Mouse (Mus musculus) forebrain, embryonic 13.5 days (tissue): ENCODE measurements around the gene Mgat2. TPM values are rescaled to one million over a fixed set of nuclear protein-coding genes. Genes with fewer than 3 reads are reported as not detected.

ENCODE experiments used
- ATAC-seq: fragments of 200-750 bp; cut with Nextera tagmentation; 2 replicates; pipeline ENCODE4 v1.8.0; 2017
- H3K27ac ChIP-seq: fragments of 300-500 bp; sonication (generic); 2 replicates; pipeline ENCODE4 v1.5.1; 2015; ENCODE audit warnings: inconsistent platforms, mild to moderate bottlenecking, moderate library complexity
- H3K27me3 ChIP-seq: fragments of 300-500 bp; sonication (generic); 2 replicates; pipeline ENCODE4 v1.6.1; 2015; ENCODE audit warnings: mild to moderate bottlenecking, inconsistent platforms
- H3K36me3 ChIP-seq: fragments of 300-500 bp; sonication (generic); 2 replicates; pipeline ENCODE4 v1.6.1; 2015; ENCODE audit warnings: mild to moderate bottlenecking, inconsistent platforms; ENCODE audit not compliant: poor library complexity, severe bottlenecking
- H3K4me1 ChIP-seq: fragments of 300-500 bp; sonication (generic); 2 replicates; pipeline ENCODE4 v1.6.1; 2015; ENCODE audit warnings: inconsistent platforms
- H3K4me2 ChIP-seq: fragments of 300-500 bp; sonication (generic); 2 replicates; pipeline ENCODE4 v1.6.1; 2015; ENCODE audit warnings: inconsistent platforms, mild to moderate bottlenecking, moderate library complexity
- H3K4me3 ChIP-seq: fragments of 300-500 bp; sonication (generic); 2 replicates; pipeline ENCODE4 v1.5.1; 2015; ENCODE audit warnings: mild to moderate bottlenecking, inconsistent platforms
- H3K9ac ChIP-seq: fragments of 300-500 bp; sonication (generic); 2 replicates; pipeline ENCODE4 v1.6.1; 2015; ENCODE audit warnings: mild to moderate bottlenecking, inconsistent platforms
- H3K9me3 ChIP-seq: fragments of 300-500 bp; sonication (generic); replicated peaks from 2 replicates; pipeline ENCODE4 v1.6.1; 2016; ENCODE audit warnings: inconsistent platforms
- WGBS: fragments of 180-500 bp; shearing (Covaris S2); methylation state at CpG from one replicate; pipeline ENCODE4 v1.1.7; 2015; 5-methylcytosine and 5-hydroxymethylcytosine counted together
- polyA plus RNA-seq: library from polyadenylated mRNA; unstranded; fragments of >200 nt; fragmentation: Nextera tagmentation; extraction: Ambion mirVana; gene quantifications from 2 replicates; pipeline ENCODE4 v1.2.1, GENCODE M21; 2015

Mgat2 gene
- polyA plus RNA-seq, 1 experiment from 2014 or later = 29.3 TPM

GRCm38 (mm10) chr12:69204052-69204833 is 20.3 kb downstream of the Mgat2 start, which contains the start of gene Gm49384:
Gene Gm49384, minus strand, starts transcription at chr12:69204267.
- no peaks in the 10 kb centered on the region for H3K9me3 ChIP-seq
- no peak within 1 kb of the TSS for H3K4me2 ChIP-seq
- H3K27me3 ChIP-seq = no peaks in the 10 kb centered on the region
- H3K4me1 ChIP-seq = peaks cover 3% of the 10 kb centered on the region; the same call in 1 of the 2 replicates
- ATAC-seq = peak; percentile 61; the same call in 1 of the 2 replicates
- no peak within 1 kb of the TSS for H3K9ac ChIP-seq
- no peak within 1 kb of the TSS for H3K4me3 ChIP-seq
- peaks cover 46% of the 10 kb centered on the region for H3K36me3 ChIP-seq
- H3K27ac ChIP-seq = no peak within 1 kb of the TSS
- 77% methylated on average over 16 of the region's 16 CpGs for WGBS

GRCm38 (mm10) chr12:69207396-69207795 is 23.4 kb downstream of the Mgat2 start:
- no peak overlapping the region for H3K9ac ChIP-seq
- 91% methylated on average over 8 of the region's 8 CpGs for WGBS
- H3K4me3 ChIP-seq = no peak overlapping the region
- no peak overlapping the region for H3K27ac ChIP-seq
- no peak for ATAC-seq
- no peaks in the 10 kb centered on the region for H3K9me3 ChIP-seq
- H3K27me3 ChIP-seq = no peaks in the 10 kb centered on the region
- H3K4me1 ChIP-seq = no peaks in the 10 kb centered on the region
- no peak overlapping the region for H3K4me2 ChIP-seq
- peaks cover 34% of the 10 kb centered on the region for H3K36me3 ChIP-seq

DNA sequence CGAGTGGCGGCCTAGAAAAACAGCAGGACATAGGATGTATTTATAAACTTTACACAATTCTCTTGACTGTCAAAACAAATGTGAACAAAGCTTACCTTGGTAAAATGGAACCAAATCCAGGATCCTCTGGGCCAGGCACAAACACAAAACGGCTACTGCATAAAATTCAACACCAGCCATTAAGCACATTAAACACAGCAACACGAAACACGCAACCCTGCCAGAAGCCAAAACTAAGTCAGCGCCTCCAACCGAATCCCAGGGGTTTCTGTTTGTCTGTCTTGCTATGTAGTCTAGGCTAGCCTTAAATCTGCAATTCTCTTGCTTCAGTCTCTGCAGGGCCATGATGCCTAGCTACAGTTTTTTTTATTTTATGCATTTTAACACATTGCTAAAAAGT is 24.0 kb downstream of the Mgat2 start:
- WGBS = 94% methylated on average over 7 of the region's 7 CpGs
- no peak for ATAC-seq
- no peak overlapping the region for H3K9ac ChIP-seq
- no peak overlapping the region for H3K27ac ChIP-seq
- H3K36me3 ChIP-seq = peaks cover 32% of the 10 kb centered on the region
- H3K4me1 ChIP-seq = no peaks in the 10 kb centered on the region
- no peaks in the 10 kb centered on the region for H3K9me3 ChIP-seq
- H3K4me3 ChIP-seq = no peak overlapping the region
- no peaks in the 10 kb centered on the region for H3K27me3 ChIP-seq
- H3K4me2 ChIP-seq = no peak overlapping the region

GRCm38 (mm10) chr12:69208520-69208919 is 24.6 kb downstream of the Mgat2 start:
- Histone ChIP-seq H3K9ac (no peak overlapping the region), H3K27ac (no peak overlapping the region), H3K9me3 (no peaks in the 10 kb centered on the region), H3K4me2 (no peak overlapping the region), H3K4me3 (no peak overlapping the region), H3K27me3 (no peaks in the 10 kb centered on the region), H3K4me1 (no peaks in the 10 kb centered on the region), H3K36me3 (peaks cover 34% of the 10 kb centered on the region; the same call in 1 of the 2 replicates)
- WGBS = 90% methylated on average over 2 of the region's 2 CpGs
- ATAC-seq = no peak

GRCm38 (mm10) chr12:69210056-69210979 is 26.4 kb downstream of the Mgat2 start:
- Histone ChIP-seq H3K4me1 (no peaks in the 10 kb centered on the region), H3K4me3 (no peak overlapping the region), H3K9ac (no peak overlapping the region), H3K27me3 (no peaks in the 10 kb centered on the region), H3K9me3 (no peaks in the 10 kb centered on the region), H3K4me2 (no peak overlapping the region), H3K27ac (no peak overlapping the region), H3K36me3 (peaks cover 46% of the 10 kb centered on the region)
- WGBS = 88% methylated on average over 18 of the region's 18 CpGs
- no peak for ATAC-seq

GRCm38 (mm10) chr12:69211057-69211456 is 27.1 kb downstream of the Mgat2 start:
- Histone ChIP-seq H3K4me2 (no peak overlapping the region), H3K27ac (no peak overlapping the region), H3K4me1 (no peaks in the 10 kb centered on the region), H3K9ac (no peak overlapping the region), H3K27me3 (no peaks in the 10 kb centered on the region), H3K9me3 (no peaks in the 10 kb centered on the region), H3K36me3 (peaks cover 50% of the 10 kb centered on the region), H3K4me3 (no peak overlapping the region)
- WGBS = 84% methylated on average over 5 of the region's 5 CpGs
- ATAC-seq = no peak

DNA sequence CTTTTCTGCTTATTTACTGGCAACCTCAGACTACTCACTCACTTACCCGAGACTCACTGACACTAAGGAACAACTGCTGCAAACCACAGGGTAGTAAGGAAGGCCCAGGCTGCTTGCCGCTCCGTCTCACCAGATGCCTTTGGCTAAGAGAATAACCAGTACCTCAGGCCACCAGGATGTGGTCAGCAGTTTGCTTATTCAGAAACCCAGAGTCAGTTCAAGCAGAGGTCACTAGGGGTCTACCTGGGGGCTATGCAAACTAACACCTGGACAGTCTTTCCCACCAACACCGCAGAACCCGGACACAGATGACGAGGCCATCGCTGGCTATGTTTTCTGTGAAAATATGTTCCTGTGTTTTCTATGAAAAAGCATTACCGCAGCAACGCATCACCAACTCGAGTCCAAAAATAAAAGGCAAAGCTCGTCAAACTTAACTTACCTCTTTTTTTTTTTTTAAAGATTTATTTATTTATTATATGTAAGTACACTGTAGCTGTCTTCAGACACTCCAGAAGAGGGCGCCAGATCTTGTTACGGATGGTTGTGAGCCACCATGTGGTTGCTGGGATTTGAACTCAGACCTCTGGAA is 29.3 kb downstream of the Mgat2 start:
- WGBS = 95% methylated on average over 13 of the region's 13 CpGs
- Histone ChIP-seq H3K4me2 (no peak overlapping the region), H3K9me3 (no peaks in the 10 kb centered on the region), H3K4me1 (no peaks in the 10 kb centered on the region), H3K27ac (no peak overlapping the region), H3K36me3 (peaks cover 56% of the 10 kb centered on the region), H3K9ac (no peak overlapping the region), H3K4me3 (no peak overlapping the region), H3K27me3 (no peaks in the 10 kb centered on the region)
- no peak for ATAC-seq

- Histone ChIP-seq H3K36me3 (peaks cover 59% of the 10 kb centered on the region), H3K27ac (no peak overlapping the region), H3K27me3 (no peaks in the 10 kb centered on the region), H3K4me2 (no peak overlapping the region), H3K9ac (no peak overlapping the region), H3K4me1 (no peaks in the 10 kb centered on the region), H3K9me3 (no peaks in the 10 kb centered on the region), H3K4me3 (no peak overlapping the region)
- 96% methylated on average over 7 of the region's 7 CpGs for WGBS
- no peak for ATAC-seq
Measured at GRCm38 (mm10) chr12:69214393-69214792, 30.4 kb downstream of the Mgat2 start.

GRCm38 (mm10) chr12:69215000-69215785 is 31.2 kb downstream of the Mgat2 start:
- Histone ChIP-seq H3K27ac (no peak overlapping the region), H3K9me3 (no peaks in the 10 kb centered on the region), H3K4me3 (no peak overlapping the region), H3K4me1 (no peaks in the 10 kb centered on the region), H3K27me3 (no peaks in the 10 kb centered on the region), H3K4me2 (no peak overlapping the region), H3K9ac (no peak overlapping the region), H3K36me3 (peaks cover 58% of the 10 kb centered on the region)
- WGBS = 85% methylated on average over 3 of the region's 3 CpGs
- peak; percentile 51; the same call in 1 of the 2 replicates for ATAC-seq

DNA sequence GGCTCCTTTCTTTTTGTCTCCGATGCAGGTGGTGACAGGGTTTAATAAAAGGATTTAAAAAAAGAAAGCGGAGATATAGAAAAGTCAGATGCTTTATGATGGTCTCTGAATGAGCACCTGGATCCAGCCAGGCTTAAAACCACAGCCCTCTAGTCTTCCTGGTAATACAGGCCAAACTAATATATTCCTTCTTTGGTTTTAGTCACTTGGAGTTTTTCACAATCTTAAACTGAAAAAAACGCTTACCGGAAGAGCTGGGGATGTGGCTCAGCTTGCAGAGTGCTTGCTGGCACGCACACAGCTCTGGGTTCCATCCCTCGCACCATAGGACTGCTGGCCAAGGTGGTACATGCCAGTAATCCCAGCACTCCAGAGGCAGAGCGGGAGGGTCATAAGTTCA is 32.6 kb downstream of the Mgat2 start:
- Histone ChIP-seq H3K9ac (no peak overlapping the region), H3K36me3 (peaks cover 62% of the 10 kb centered on the region), H3K4me2 (no peak overlapping the region), H3K27me3 (no peaks in the 10 kb centered on the region), H3K27ac (no peak overlapping the region), H3K9me3 (no peaks in the 10 kb centered on the region), H3K4me1 (no peaks in the 10 kb centered on the region), H3K4me3 (no peak overlapping the region)
- ATAC-seq = no peak
- WGBS = 94% methylated on average over 7 of the region's 7 CpGs

DNA sequence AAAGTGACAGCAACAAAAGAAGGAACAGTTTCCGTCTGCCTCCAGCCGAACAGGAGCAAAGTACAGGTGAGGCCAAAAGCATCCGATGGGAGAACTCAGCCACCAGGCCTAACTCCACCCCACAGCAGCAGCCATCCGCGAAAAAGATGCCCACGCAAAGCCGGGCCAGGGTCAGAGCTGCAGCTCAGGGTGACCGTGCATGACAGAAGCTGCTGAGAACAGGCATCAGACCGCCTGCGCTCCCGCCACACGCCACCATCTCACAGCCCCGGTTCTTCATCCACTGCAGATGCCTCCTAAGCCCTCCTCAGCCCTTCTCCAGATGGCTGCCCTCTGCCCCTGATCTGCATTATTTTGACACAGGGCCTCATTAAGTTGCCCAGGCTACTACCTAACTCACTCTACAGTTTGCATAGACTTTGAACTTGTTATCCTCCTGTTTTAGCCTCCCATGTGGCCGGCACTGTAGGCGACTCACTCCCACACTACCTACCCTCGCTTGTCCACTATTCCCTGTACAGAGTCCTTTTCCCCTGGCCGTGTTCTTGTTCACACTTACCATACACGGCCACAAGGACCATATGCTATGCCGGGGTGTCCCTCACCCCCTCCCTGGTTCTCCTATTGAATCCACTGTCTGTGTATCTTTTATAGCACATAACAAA is 36.8 kb downstream of the Mgat2 start:
- peaks cover 43% of the 10 kb centered on the region for H3K36me3 ChIP-seq
- WGBS = 93% methylated on average over 19 of the region's 19 CpGs
- no peak overlapping the region for H3K27ac ChIP-seq
- H3K9me3 ChIP-seq = no peaks in the 10 kb centered on the region
- H3K9ac ChIP-seq = no peak overlapping the region
- no peaks in the 10 kb centered on the region for H3K4me1 ChIP-seq
- ATAC-seq = no peak
- H3K27me3 ChIP-seq = no peaks in the 10 kb centered on the region
- no peak overlapping the region for H3K4me2 ChIP-seq
- no peak overlapping the region for H3K4me3 ChIP-seq
